Mouse (Mus musculus) heart, adult 8-10 months (tissue): ENCODE measurements around the gene Sgta. TPM values are rescaled to one million over a fixed set of nuclear protein-coding genes. Genes with fewer than 3 reads are reported as not detected.
"Not testable (repeated sequence)": the region's sequence is repeated elsewhere in the genome, so short reads cannot be mapped to it uniquely, and the experiment has no call there.

Source experiments
- DNase-seq: peaks from one replicate; pipeline ENCODE4 v3.0.0; 2022; ENCODE audit warnings: low spot score
- total RNA-seq, 4 experiments: library from RNA; stranded (reverse); gene quantifications; 2 replicates each; pipeline ENCODE4 v1.2.4; 2022

The Sgta gene
- total RNA-seq, result 100 to 1,000 TPM in 2 of 4 experiments, 10 to 100 TPM in 2; 92.0 to 102 (median 99.4) TPM

DNA sequence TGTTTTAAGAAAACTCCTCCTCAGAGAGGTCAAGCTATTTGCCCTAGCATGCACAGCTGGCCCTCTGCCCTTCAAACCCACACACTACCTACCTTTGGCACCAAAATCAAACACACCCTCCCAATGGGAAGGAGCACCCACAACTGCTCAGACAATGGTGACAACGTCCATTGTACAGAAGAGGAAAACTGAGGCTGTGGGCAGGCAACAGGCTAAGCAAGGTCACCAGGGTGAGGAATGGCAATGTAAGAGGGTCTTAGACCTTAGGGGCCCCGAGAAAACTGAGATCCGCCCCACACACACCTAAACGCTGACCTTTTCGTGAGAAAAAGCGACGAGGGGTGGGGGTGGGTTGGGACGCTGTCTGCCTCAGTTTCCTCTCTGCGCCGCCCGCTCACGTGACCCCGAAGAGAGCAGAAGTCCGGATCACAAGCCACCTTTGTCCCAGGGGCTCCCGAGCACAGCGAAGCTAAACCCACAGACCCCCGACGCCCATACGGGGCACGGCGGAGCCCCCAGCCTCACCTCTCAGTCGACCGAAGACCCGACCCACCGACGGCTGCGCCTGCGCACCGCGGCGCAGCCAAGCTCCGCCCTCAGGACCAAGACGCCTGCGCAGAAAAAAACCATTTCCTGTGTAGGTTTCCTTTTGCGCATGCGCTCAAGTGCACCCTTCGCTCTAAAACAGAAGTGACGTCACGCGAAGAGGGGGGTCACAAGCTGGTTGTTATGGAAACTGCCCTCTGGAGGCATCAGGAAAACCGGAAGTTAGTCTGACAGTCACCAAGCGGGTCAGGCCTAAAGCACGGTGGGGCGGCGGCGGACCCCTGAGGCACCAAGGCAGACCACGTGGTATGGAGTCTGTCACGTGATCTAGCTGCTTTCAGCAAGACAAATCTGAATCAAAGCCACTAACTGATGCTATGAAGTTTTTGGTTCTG is at the start of gene Sgta:
Sgta (minus strand) TSS at position 579 of the 941 bp plus-strand sequence.
- DNase-seq, result peak; percentile 100

- DNase-seq, result peak; percentile 79
These were observed 46.2 kb upstream of the Sgta start for GRCm38 (mm10) chr10:81106113-81106721.

GRCm38 (mm10) chr10:81105565-81106112 is 45.7 kb upstream of the Sgta start, which contains the start of gene Map2k2:
Gene Map2k2, plus strand, starts transcription at chr10:81105915.
- peak; percentile 97 for DNase-seq

DNA sequence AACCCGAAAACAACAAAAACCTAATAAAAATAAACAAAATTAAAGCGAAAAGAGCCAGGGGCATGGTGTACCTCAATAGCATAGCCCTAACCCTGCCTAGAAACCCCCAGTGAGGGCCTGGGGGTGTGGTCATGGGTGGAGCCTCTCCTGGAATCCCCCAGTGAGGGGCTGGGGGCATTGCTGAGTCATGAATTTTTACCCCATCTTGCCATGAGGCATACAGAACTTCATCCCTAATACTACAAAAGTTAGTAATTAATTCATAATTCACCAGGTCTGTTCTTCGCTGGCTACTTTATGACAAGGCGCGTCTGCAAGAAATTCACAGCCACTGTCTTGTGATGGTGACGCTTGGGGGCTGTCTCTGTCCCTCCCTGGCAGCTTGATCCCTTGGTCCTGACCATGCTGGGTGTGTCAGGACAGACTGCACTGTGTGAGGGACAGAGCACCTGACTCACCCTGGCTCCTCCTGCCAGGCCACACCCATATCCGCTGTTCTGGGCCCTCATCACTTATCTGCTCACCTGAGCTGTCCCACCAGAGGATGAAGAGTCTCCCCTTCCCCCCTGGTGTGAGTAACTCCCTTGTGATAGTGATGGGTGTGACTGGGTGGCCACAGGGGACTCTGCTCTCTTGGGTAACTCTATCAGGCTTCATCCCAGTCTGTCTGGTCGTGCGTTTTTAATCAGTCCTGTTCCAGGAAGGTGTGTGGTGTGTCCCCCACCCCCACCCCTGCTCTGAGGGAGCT is 35.1 kb upstream of the Sgta start:
- DNase-seq, result no peak

- DNase-seq, result no peak
These were observed 32.7 kb upstream of the Sgta start for GRCm38 (mm10) chr10:81092465-81093250.

- DNase-seq, result no peak
These were observed 30.6 kb upstream of the Sgta start for GRCm38 (mm10) chr10:81090621-81091020.

- no peak for DNase-seq
These were observed 29.2 kb upstream of the Sgta start for GRCm38 (mm10) chr10:81089216-81089615.

- no peak for DNase-seq
These were observed 27.0 kb upstream of the Sgta start for GRCm38 (mm10) chr10:81087021-81087420.

- peak; percentile 78 for DNase-seq
These were observed 22.4 kb upstream of the Sgta start for GRCm38 (mm10) chr10:81082168-81082960.

GRCm38 (mm10) chr10:81080008-81080655 is 20.2 kb upstream of the Sgta start:
- no peak for DNase-seq

DNA sequence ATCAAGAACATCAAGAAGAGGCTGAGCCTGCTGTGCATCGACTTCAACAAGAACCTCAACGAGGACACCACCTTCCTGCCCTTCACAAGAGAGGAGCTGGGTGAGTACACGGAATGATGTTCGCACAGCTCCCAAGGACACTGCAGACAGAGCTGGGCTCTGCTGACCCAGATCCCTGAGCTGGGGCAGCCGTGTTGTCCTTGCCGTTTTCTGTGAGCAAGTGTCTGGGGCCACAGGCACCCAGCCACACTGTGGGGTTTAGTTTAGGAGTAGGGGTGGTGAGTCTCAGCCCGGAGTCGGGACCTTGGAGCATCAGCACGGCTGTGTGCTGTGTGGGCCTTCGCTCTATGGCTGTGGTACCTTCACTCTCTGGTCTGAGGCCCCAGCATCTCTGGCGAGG is 17.9 kb upstream of the Sgta start:
- DNase-seq, result no peak

DNA sequence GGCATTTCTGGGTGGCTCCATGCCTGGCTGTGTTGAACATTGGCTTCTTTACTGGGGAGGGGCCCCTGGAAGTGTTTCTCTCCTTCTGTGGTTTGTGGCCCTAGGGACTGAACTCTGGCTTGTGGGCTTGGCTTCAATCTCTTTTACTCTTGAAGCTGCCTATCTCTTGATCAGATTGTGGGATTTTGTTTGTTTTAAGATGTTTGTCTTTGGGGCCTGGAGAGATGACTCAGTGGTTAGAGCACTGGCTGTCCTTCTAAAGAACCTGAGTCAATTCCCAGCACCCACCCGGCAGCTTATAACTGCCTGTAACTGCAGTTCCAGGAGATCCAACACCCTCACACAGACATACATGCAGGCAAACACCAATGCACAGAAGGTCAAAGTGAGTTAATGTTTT is 16.4 kb upstream of the Sgta start:
- no peak for DNase-seq

DNA sequence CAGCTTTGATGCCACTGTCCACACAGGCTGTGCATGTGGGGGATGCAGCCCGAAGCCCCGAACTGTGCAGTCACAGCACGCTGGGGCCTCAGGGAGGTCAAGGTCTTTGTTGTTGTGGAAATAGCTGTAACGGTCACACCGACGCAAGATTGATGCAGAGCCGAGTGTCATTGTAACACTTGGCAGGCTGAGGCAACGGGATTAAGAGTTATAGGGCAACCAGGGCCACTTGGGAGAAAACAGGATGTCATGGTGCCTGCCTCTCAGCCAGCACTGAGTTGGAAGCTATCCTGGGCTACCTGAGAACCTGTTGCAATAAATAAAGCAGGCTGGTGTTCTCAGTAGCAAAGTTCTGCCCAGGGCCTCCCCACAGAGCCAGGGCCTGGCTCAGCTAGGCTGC is 15.8 kb upstream of the Sgta start:
- DNase-seq, result no peak

GRCm38 (mm10) chr10:81073464-81073863 is 13.5 kb upstream of the Sgta start:
- DNase-seq, result no peak

DNA sequence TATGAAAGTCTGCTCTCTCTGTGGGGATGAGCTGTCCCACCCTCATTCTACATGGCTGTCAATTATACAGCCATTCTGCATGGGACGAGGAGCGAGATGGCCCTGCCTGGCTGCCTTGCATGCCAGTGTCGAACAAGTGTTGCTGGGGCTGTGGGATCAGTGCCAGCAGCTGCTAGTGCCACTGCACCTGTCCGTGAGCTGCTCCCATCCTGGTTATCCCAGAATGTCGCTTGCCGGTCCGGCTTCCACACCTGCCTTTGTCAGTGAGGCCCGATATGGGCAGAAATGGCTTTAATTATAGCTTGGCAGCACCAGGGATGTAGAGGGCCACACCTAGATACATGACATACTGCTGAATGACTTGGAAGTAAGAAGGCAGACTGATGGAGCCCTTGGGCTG is 12.3 kb upstream of the Sgta start:
- no peak for DNase-seq

DNA sequence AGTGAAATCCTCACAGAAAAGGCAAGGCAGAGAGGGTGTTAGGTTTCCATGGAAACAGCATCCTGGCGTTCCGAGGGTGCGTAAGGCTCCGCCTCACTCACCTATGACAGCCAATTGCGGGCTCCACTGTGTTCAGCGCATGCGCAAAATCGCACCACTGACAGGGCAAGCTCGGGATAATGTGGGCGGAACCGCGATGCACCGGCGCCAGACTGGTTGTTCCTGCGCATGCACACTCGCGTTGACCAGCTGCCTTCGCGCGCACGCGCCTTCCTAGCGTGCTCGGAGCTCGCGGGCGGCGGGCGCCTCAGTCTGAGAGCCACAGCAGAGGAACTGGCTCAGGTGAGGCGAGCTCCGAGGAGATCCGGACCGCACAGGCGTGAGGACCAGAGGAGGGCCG is 9.9 kb upstream of the Sgta start, which contains the start of gene Thop1:
Thop1 (plus strand) TSS at position 200 of the 400 bp plus-strand sequence.
- peak; percentile 97 for DNase-seq

GRCm38 (mm10) chr10:81068706-81069105 is 8.7 kb upstream of the Sgta start:
- no peak for DNase-seq

DNA sequence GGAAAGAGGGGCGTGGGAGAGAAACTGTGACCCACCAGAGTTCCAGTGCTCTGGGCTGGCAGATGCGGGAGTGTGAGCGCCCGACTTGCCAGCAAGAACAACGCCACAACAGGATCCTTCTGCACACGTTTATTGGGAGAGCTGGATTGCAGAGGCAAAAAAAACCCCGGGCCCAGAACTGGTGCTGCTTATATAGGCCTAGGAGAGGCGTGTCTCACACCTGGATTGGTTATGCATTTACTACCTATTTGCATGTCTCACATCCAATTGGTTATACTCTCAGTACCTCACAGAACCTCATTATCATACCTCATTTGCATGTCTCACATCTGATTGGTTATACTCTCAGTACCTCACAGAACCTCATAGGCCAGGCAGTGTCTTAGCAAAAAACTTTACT is 4.5 kb upstream of the Sgta start:
- DNase-seq, result not testable (repeated sequence)

- DNase-seq, result no peak
These were observed 2.7 kb upstream of the Sgta start for GRCm38 (mm10) chr10:81062710-81063109.

DNA sequence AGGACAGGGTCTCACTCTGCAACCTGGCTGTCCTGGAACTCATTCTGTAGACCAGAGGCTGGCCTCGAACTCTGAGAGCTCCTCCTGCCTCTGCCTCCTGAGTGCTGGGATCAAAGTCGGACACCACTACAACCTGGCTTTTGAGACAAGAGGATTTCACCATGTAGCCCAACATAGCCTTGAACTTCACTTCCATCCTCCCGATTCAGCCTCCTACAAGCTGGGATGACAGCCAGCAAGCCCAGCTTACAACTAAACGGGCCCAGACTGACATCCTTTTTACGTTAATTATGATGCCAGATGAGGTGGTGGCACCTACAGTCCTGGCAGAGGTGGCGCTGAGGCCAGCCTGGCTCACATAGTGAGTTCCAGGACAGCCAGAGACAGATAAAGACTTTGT is 1.1 kb downstream of the Sgta start:
- no peak for DNase-seq
